9 mouse cellular contexts compared by ENCODE assay signal in the genomic region with DNA sequence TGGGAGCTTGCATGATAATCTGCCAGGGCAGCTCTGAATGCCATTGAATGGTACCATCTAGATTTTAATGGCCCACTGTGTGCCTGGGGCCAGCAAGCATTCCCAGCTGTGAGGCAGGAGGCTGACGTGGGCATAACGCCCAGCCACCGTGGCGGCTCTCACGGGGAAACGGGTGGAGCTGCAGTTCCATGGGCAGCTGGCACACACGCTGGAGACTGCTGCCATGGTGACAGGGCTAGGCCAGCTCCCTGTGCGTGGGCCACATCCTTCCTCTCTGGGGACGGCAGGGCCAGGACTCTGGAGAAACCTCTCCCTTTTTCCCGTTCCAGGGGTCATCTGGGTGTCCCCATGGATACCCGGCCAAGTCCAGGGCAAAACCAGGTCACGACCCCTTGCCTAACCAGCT. TPM values are rescaled to one million over a fixed set of nuclear protein-coding genes. Genes with fewer than 3 reads are reported as not detected.
DNase-seq lines count a peak whose midpoint lies in the region; ATAC-seq lines count a peak whose summit lies in the region.
"Had no signal": no experiment of that assay in that cellular context is flagged by ENCODE, and none has a peak within 500 bp of the region (broad histone marks: within the 10 kb centered on the region; RNA-seq: fewer than 3 reads in every experiment).

No protein-coding gene starts in this region.

- no peaks in the 10 kb centered on the region for H3K27me3 ChIP-seq in forebrain, embryonic 10.5 days (ENCODE audit: poor library complexity, severe bottlenecking)
- H3K27me3 ChIP-seq in forebrain, embryonic 11.5 days (ENCODE audit: control insufficient read depth, insufficient read depth, low read length) = no peaks in the 10 kb centered on the region
- H3K27me3 ChIP-seq: limb, embryonic 13.5 days had no signal

- no peak overlapping the region for H3K9ac ChIP-seq in forebrain, embryonic 11.5 days (ENCODE audit: low read length)
- H3K9ac ChIP-seq: limb, embryonic 13.5 days had no signal

- no peak overlapping the region for H3K4me2 ChIP-seq in forebrain, embryonic 11.5 days (ENCODE audit: low read depth, low read length, severe bottlenecking)
- H3K4me2 ChIP-seq: limb, embryonic 13.5 days had no signal

- H3K27ac ChIP-seq in forebrain, embryonic 10.5 days = peak overlapping the region; percentile 41; the same call in 1 of the 2 replicates
- H3K27ac ChIP-seq in forebrain, embryonic 11.5 days (ENCODE audit: low read depth, low read length) = no peak overlapping the region
- H3K27ac ChIP-seq: limb, embryonic 13.5 days had no signal

- H3K4me3 ChIP-seq in forebrain, embryonic 10.5 days = no peak overlapping the region
- no peak overlapping the region for H3K4me3 ChIP-seq in forebrain, embryonic 11.5 days (ENCODE audit: low read depth, low read length)
- H3K4me3 ChIP-seq: limb, embryonic 13.5 days had no signal

- intact Hi-C loops in gastrocnemius, postnatal 36 days (cut with DNase I) = no loop called here

- H3K9me3 ChIP-seq in forebrain, embryonic 10.5 days = peaks cover 7% of the 10 kb centered on the region; the same call in 1 of the 2 replicates
- H3K9me3 ChIP-seq in forebrain, embryonic 11.5 days (ENCODE audit: control insufficient read depth, low read length) = no peaks in the 10 kb centered on the region

- no peak for DNase-seq in forebrain, embryonic 10.5 days (ENCODE audit: extremely low spot score, low spot score)
- no peak for DNase-seq in forebrain, embryonic 11.5 days (ENCODE audit: low spot score)
- peak; percentile 48 to 83 for DNase-seq in cerebellum, postnatal 4 days (ENCODE audit: low spot score in 2 of 2)
- DNase-seq in gastrocnemius, postnatal 36 days = peak; percentile 34 to 44
- DNase-seq in layer of hippocampus, adult 18-20 months (ENCODE audit: low spot score in 2 of 2) = peak; percentile 86 to 91
- peak; percentile 52 for DNase-seq in lung, postnatal 14 days
- peak; percentile 79 for DNase-seq in telencephalon, adult 2 months (ENCODE audit: low read depth, low spot score)
- DNase-seq in ovary, postnatal 10 days (ENCODE audit: low spot score) = no peak

- no peaks in the 10 kb centered on the region for H3K36me3 ChIP-seq in forebrain, embryonic 10.5 days (replicated peaks)
- no peaks in the 10 kb centered on the region for H3K36me3 ChIP-seq in forebrain, embryonic 11.5 days (ENCODE audit: control insufficient read depth, insufficient read depth, low read length)
- H3K36me3 ChIP-seq: limb, embryonic 13.5 days had no signal

- ATAC-seq in forebrain, embryonic 11.5 days (replicated peaks; ENCODE audit: low FRiP score) = no peak

- peaks cover 31% of the 10 kb centered on the region for H3K4me1 ChIP-seq in forebrain, embryonic 10.5 days
- H3K4me1 ChIP-seq in forebrain, embryonic 11.5 days (replicated peaks; ENCODE audit: control insufficient read depth, insufficient read depth, low read length) = no peaks in the 10 kb centered on the region

- WGBS in forebrain, embryonic 10.5 days = 82% methylated on average over 12 of the region's 12 CpGs
- WGBS in forebrain, embryonic 11.5 days = 74% methylated on average over 12 of the region's 12 CpGs

RNA-seq across cellular contexts. Expression of a gene that starts 47.2 kb away (rescaled TPM):
- polyA plus RNA-seq in forebrain, embryonic 10.5 days (2016; fragmentation: Nextera tagmentation; extraction: Ambion mirVana) = 15.7 and 17.8 TPM in 2 replicates
- 27.3 and 29.5 TPM in 2 replicates for polyA plus RNA-seq in forebrain, embryonic 11.5 days (2014; fragmentation: Nextera tagmentation; extraction: Ambion mirVana)
- total RNA-seq in gastrocnemius, postnatal 36 days (2021) = 100 to 1,000 TPM; 102 to 112 TPM
- total RNA-seq in layer of hippocampus, adult 18-20 months (2021) = 100 to 1,000 TPM; 291 to 298 TPM

Comparison
In these comparisons a context has a peak if more than half of its experiments do, and no peak if none do; other contexts are left out.
1. DNase-seq: peak in cerebellum, postnatal 4 days (2 of 2), gastrocnemius, postnatal 36 days (2 of 2), layer of hippocampus, adult 18-20 months (2 of 2), lung, postnatal 14 days (single experiment) and telencephalon, adult 2 months (single experiment); none in forebrain, embryonic 10.5 days (single experiment), forebrain, embryonic 11.5 days (single experiment) and ovary, postnatal 10 days (single experiment).